Mouse (Mus musculus) hindbrain, embryonic 16.5 days (tissue): ENCODE measurements around the gene Kti12. TPM values are rescaled to one million over a fixed set of nuclear protein-coding genes. Genes with fewer than 3 reads are reported as not detected.
A peak's percentile ranks its signal among the peaks of the same experiment; 100 is the strongest.

Experiments
- ATAC-seq: fragments of 200-750 bp; cut with Nextera tagmentation; 2 replicates; pipeline ENCODE4 v1.8.0; 2017; ENCODE audit warnings: moderate TSS enrichment, moderate library complexity
- H3K27ac ChIP-seq: fragments of 300-500 bp; sonication (generic); 2 replicates; pipeline ENCODE4 v1.5.1; 2014; ENCODE audit warnings: low read depth, mild to moderate bottlenecking, control low read depth, low read length, moderate library complexity
- H3K27me3 ChIP-seq: fragments of 300-500 bp; sonication (generic); replicated peaks from 2 replicates; pipeline ENCODE4 v1.6.1; 2014; ENCODE audit warnings: low read length; ENCODE audit not compliant: control insufficient read depth, insufficient read depth
- H3K36me3 ChIP-seq: fragments of 300-500 bp; sonication (generic); 2 replicates; pipeline ENCODE4 v1.6.1; 2014; ENCODE audit warnings: mild to moderate bottlenecking, low read length, moderate library complexity, mixed read lengths; ENCODE audit not compliant: control insufficient read depth, insufficient read depth
- H3K4me1 ChIP-seq: fragments of 300-500 bp; sonication (generic); 2 replicates; pipeline ENCODE4 v1.6.1; 2014; ENCODE audit warnings: low read depth, low read length; ENCODE audit not compliant: control insufficient read depth, insufficient read depth
- H3K4me2 ChIP-seq: fragments of 300-500 bp; sonication (generic); 2 replicates; pipeline ENCODE4 v1.6.1; 2014; ENCODE audit warnings: mild to moderate bottlenecking, low read length, control low read depth, moderate library complexity
- H3K4me3 ChIP-seq: fragments of 300-500 bp; sonication (generic); 2 replicates; pipeline ENCODE4 v1.5.1; 2014; ENCODE audit warnings: mild to moderate bottlenecking, low read length, control low read depth, moderate library complexity
- H3K9ac ChIP-seq: fragments of 300-500 bp; sonication (generic); 2 replicates; pipeline ENCODE4 v1.6.1; 2014; ENCODE audit warnings: low read depth, mild to moderate bottlenecking, control low read depth, low read length, moderate library complexity
- H3K9me3 ChIP-seq: fragments of 300-500 bp; sonication (generic); 2 replicates; pipeline ENCODE4 v1.6.1; 2014; ENCODE audit warnings: mild to moderate bottlenecking, low read length, moderate library complexity; ENCODE audit not compliant: control insufficient read depth
- WGBS: fragments of 180-500 bp; shearing (Covaris S2); extraction: QIAGEN DNeasy Blood & Tissue Kit; methylation state at CpG from one replicate; pipeline ENCODE4 v1.1.7; 2014; 5-methylcytosine and 5-hydroxymethylcytosine counted together
- polyA plus RNA-seq: library from polyadenylated mRNA; unstranded; fragments of >200 nt; fragmentation: Nextera tagmentation; extraction: Ambion mirVana; gene quantifications from 2 replicates; pipeline ENCODE4 v1.2.1, GENCODE M21; 2015

The Kti12 gene
- 26.1 and 27.7 TPM in 2 replicates for polyA plus RNA-seq

- under 1% methylated on average over 72 of the region's 77 CpGs for WGBS
- Histone ChIP-seq H3K27ac (peak within 1 kb of the TSS; percentile 88), H3K9ac (peak within 1 kb of the TSS; percentile 82), H3K36me3 (no peaks in the 10 kb centered on the region), H3K4me1 (peaks cover 18% of the 10 kb centered on the region), H3K4me2 (peak within 1 kb of the TSS; percentile 97), H3K27me3 (no peaks in the 10 kb centered on the region), H3K9me3 (no peaks in the 10 kb centered on the region), H3K4me3 (peak within 1 kb of the TSS; percentile 96)
- ATAC-seq: peak; percentile 96
These were observed at the start of gene Kti12 for GRCm38 (mm10) chr4:108847715-108848504. Gene Kti12, plus strand, starts transcription at chr4:108847785.

- WGBS: 58% methylated on average over 2 of the region's 2 CpGs
- ATAC-seq: no peak
- H3K27me3 ChIP-seq: no peaks in the 10 kb centered on the region
- H3K4me2 ChIP-seq: no peak overlapping the region
- H3K4me1 ChIP-seq: no peaks in the 10 kb centered on the region
- H3K4me3 ChIP-seq: no peak overlapping the region
- no peaks in the 10 kb centered on the region for H3K9me3 ChIP-seq
- H3K36me3 ChIP-seq: no peaks in the 10 kb centered on the region
- no peak overlapping the region for H3K27ac ChIP-seq
- no peak overlapping the region for H3K9ac ChIP-seq
These were observed 49.3 kb upstream of the Kti12 start for GRCm38 (mm10) chr4:108798083-108798830.

GRCm38 (mm10) chr4:108803535-108803934 lies 44.0 kb upstream of the Kti12 start:
- Histone ChIP-seq H3K4me2 (no peak overlapping the region), H3K27me3 (no peaks in the 10 kb centered on the region), H3K4me3 (no peak overlapping the region), H3K9ac (no peak overlapping the region), H3K9me3 (no peaks in the 10 kb centered on the region), H3K4me1 (no peaks in the 10 kb centered on the region), H3K36me3 (no peaks in the 10 kb centered on the region), H3K27ac (no peak overlapping the region)
- no peak for ATAC-seq
- 81% methylated on average over 2 of the region's 2 CpGs for WGBS

GRCm38 (mm10) chr4:108811142-108811541 lies 36.4 kb upstream of the Kti12 start:
- 75% methylated on average over 4 of the region's 4 CpGs for WGBS
- Histone ChIP-seq H3K27me3 (no peaks in the 10 kb centered on the region), H3K4me2 (no peak overlapping the region), H3K36me3 (0 out of 2 replicates have a peak, but pooled peaks cover 2% of the 10 kb centered on the region), H3K9ac (no peak overlapping the region), H3K4me3 (no peak overlapping the region), H3K4me1 (no peaks in the 10 kb centered on the region), H3K27ac (no peak overlapping the region), H3K9me3 (no peaks in the 10 kb centered on the region)
- ATAC-seq: no peak

GRCm38 (mm10) chr4:108811550-108811949 lies 36.0 kb upstream of the Kti12 start:
- Histone ChIP-seq H3K27ac (no peak overlapping the region), H3K9ac (no peak overlapping the region), H3K4me1 (no peaks in the 10 kb centered on the region), H3K36me3 (0 out of 2 replicates have a peak, but pooled peaks cover 2% of the 10 kb centered on the region), H3K9me3 (no peaks in the 10 kb centered on the region), H3K4me3 (no peak overlapping the region), H3K4me2 (no peak overlapping the region), H3K27me3 (no peaks in the 10 kb centered on the region)
- no peak for ATAC-seq
- WGBS: 63% methylated on average over 6 of the region's 6 CpGs

GRCm38 (mm10) chr4:108825677-108826076 lies 21.9 kb upstream of the Kti12 start:
- peaks cover 23% of the 10 kb centered on the region for H3K36me3 ChIP-seq
- WGBS: 97% methylated on average over 3 of the region's 3 CpGs
- no peak for ATAC-seq

GRCm38 (mm10) chr4:108826096-108826495 lies 21.5 kb upstream of the Kti12 start:
- Histone ChIP-seq H3K27me3 (no peaks in the 10 kb centered on the region), H3K9ac (no peak overlapping the region), H3K4me1 (peaks cover 2% of the 10 kb centered on the region), H3K4me2 (no peak overlapping the region), H3K36me3 (peaks cover 23% of the 10 kb centered on the region), H3K9me3 (no peaks in the 10 kb centered on the region), H3K27ac (no peak overlapping the region), H3K4me3 (no peak overlapping the region)
- 89% methylated on average over 1 of the region's 1 CpGs for WGBS
- ATAC-seq: no peak

More at GRCm38 (mm10) chr4:108825677-108826076, 21.9 kb upstream of the Kti12 start:
- no peak overlapping the region for H3K9ac ChIP-seq
- no peaks in the 10 kb centered on the region for H3K27me3 ChIP-seq
- no peaks in the 10 kb centered on the region for H3K9me3 ChIP-seq
- no peak overlapping the region for H3K27ac ChIP-seq
- no peak overlapping the region for H3K4me3 ChIP-seq
- H3K4me2 ChIP-seq: no peak overlapping the region
- H3K4me1 ChIP-seq: no peaks in the 10 kb centered on the region

- no peak for ATAC-seq
- Histone ChIP-seq H3K4me3 (no peak overlapping the region), H3K27ac (no peak overlapping the region), H3K4me2 (no peak overlapping the region), H3K9ac (no peak overlapping the region), H3K36me3 (peaks cover 23% of the 10 kb centered on the region), H3K9me3 (no peaks in the 10 kb centered on the region), H3K27me3 (no peaks in the 10 kb centered on the region), H3K4me1 (peaks cover 6% of the 10 kb centered on the region)
- WGBS: 87% methylated on average over 2 of the region's 2 CpGs
These were observed 20.9 kb upstream of the Kti12 start for GRCm38 (mm10) chr4:108826643-108827042.

GRCm38 (mm10) chr4:108830698-108831097 lies 16.9 kb upstream of the Kti12 start:
- Histone ChIP-seq H3K4me2 (peak overlapping the region; percentile 6; the same call in 1 of the 2 replicates), H3K27me3 (no peaks in the 10 kb centered on the region), H3K4me3 (no peak overlapping the region), H3K9ac (no peak overlapping the region), H3K4me1 (peaks cover 18% of the 10 kb centered on the region), H3K9me3 (no peaks in the 10 kb centered on the region), H3K27ac (no peak overlapping the region), H3K36me3 (peaks cover 8% of the 10 kb centered on the region)
- no peak for ATAC-seq
- WGBS: 88% methylated on average over 1 of the region's 1 CpGs
